Mouse (Mus musculus) liver, embryonic 15.5 days (tissue): ENCODE data around the gene Col9a3. TPM values are rescaled to one million over a fixed set of nuclear protein-coding genes. Genes with fewer than 3 reads are reported as not detected.

Experiments used
- ATAC-seq: fragments of 200-750 bp; cut with Nextera tagmentation; 2 replicates; pipeline ENCODE4 v1.8.0; 2017; ENCODE audit warnings: moderate number of reproducible peaks, mild to moderate bottlenecking, moderate library complexity; ENCODE audit not compliant: insufficient read depth
- H3K27ac ChIP-seq: fragments of 300-500 bp; sonication (generic); replicated peaks from 2 replicates; pipeline ENCODE4 v1.5.1; 2015; ENCODE audit warnings: mild to moderate bottlenecking, inconsistent platforms
- H3K27me3 ChIP-seq: fragments of 300-500 bp; sonication (generic); 2 replicates; pipeline ENCODE4 v1.6.1; 2015; ENCODE audit warnings: mild to moderate bottlenecking, inconsistent platforms
- H3K36me3 ChIP-seq: fragments of 300-500 bp; sonication (generic); replicated peaks from 2 replicates; pipeline ENCODE4 v1.6.1; 2015; ENCODE audit warnings: moderate library complexity, mild to moderate bottlenecking, inconsistent platforms
- H3K4me1 ChIP-seq: fragments of 300-500 bp; sonication (generic); replicated peaks from 2 replicates; pipeline ENCODE4 v1.6.1; 2015; ENCODE audit warnings: inconsistent platforms
- H3K4me2 ChIP-seq: fragments of 300-500 bp; sonication (generic); 2 replicates; pipeline ENCODE4 v1.6.1; 2015; ENCODE audit warnings: moderate library complexity, mild to moderate bottlenecking, inconsistent platforms
- H3K4me3 ChIP-seq: fragments of 300-500 bp; sonication (generic); replicated peaks from 2 replicates; pipeline ENCODE4 v1.5.1; 2015; ENCODE audit warnings: mild to moderate bottlenecking, inconsistent platforms
- H3K9ac ChIP-seq: fragments of 300-500 bp; sonication (generic); 2 replicates; pipeline ENCODE4 v1.6.1; 2015; ENCODE audit warnings: moderate library complexity, mild to moderate bottlenecking, inconsistent platforms
- H3K9me3 ChIP-seq: fragments of 300-500 bp; sonication (generic); replicated peaks from 2 replicates; pipeline ENCODE4 v1.6.1; 2016; ENCODE audit warnings: inconsistent platforms
- WGBS: fragments of 180-500 bp; shearing (Covaris S2); methylation state at CpG from one replicate; pipeline ENCODE4 v1.1.7; 2015; ENCODE audit warnings: mixed read lengths; ENCODE audit not compliant: insufficient replicate concordance; 5-methylcytosine and 5-hydroxymethylcytosine counted together
- polyA plus RNA-seq: library from polyadenylated mRNA; unstranded; fragments of >200 nt; fragmentation: Nextera tagmentation; extraction: Ambion mirVana; gene quantifications from 2 replicates; pipeline ENCODE4 v1.2.1, GENCODE M21; 2015

Gene Col9a3
- polyA plus RNA-seq, 1 experiment from 2014 or later, result 3.5 TPM

GRCm38 (mm10) chr2:180662008-180662407, 64.4 kb downstream of the Col9a3 start:
- H3K36me3 ChIP-seq, result peaks cover 53% of the 10 kb centered on the region
- no peak for ATAC-seq
- 74% methylated on average over 4 of the region's 4 CpGs for WGBS

More at GRCm38 (mm10) chr2:180662008-180662407, 64.4 kb downstream of the Col9a3 start:
- no peaks in the 10 kb centered on the region for H3K9me3 ChIP-seq
- no peak overlapping the region for H3K27ac ChIP-seq
- no peaks in the 10 kb centered on the region for H3K27me3 ChIP-seq
- peaks cover 4% of the 10 kb centered on the region; the same call in 1 of the 2 replicates for H3K4me1 ChIP-seq
- no peak overlapping the region for H3K4me2 ChIP-seq
- H3K9ac ChIP-seq, result no peak overlapping the region
- no peak overlapping the region for H3K4me3 ChIP-seq

Other genes with a start within 250 kb of the Col9a3 start
- gene Slco4a1, start 141.5 kb upstream of the Col9a3 start, polyA plus RNA-seq, result 0.54 and 0.69 TPM in 2 replicates
- gene Ntsr1, start 97.8 kb upstream of the Col9a3 start, polyA plus RNA-seq, result 0.06 TPM in 2 replicates
- gene Mrgbp, start 16.5 kb upstream of the Col9a3 start, polyA plus RNA-seq, result 8.7 and 8.8 TPM in 2 replicates
- gene Ogfr, start 8.5 kb upstream of the Col9a3 start, polyA plus RNA-seq, result 25.1 and 27.4 TPM in 2 replicates
- 0.05 TPM in 1 of 2 replicates, not detected in the other for gene Tcfl5, start 44.9 kb downstream of the Col9a3 start, polyA plus RNA-seq
- gene Dido1, start 112.2 kb downstream of the Col9a3 start, polyA plus RNA-seq, result 11.7 and 13.1 TPM in 2 replicates
- gene Gid8, start 112.3 kb downstream of the Col9a3 start, polyA plus RNA-seq, result 117 TPM in 2 replicates
- 8.1 and 10.0 TPM in 2 replicates for gene Slc17a9, start 127.5 kb downstream of the Col9a3 start, polyA plus RNA-seq
- not detected in 2 replicates for gene Bhlhe23, start 179.1 kb downstream of the Col9a3 start, polyA plus RNA-seq